In genomic region chr12:58087311-58087710, GRCm38 (mm10) we compare ENCODE assay signal across 12 mouse cellular contexts.
"Had no signal": no experiment of that assay in that cellular context is flagged by ENCODE, and none has a peak within 500 bp of the region (broad histone marks: within the 10 kb centered on the region; RNA-seq: fewer than 3 reads in every experiment).

No protein-coding gene starts in this region.

- H3K36me3 ChIP-seq: intestine, embryonic 15.5 days; limb, embryonic 13.5 days; liver, embryonic 15.5 days; midbrain, embryonic 12.5 days; neural tube, embryonic 13.5 days had no signal

- H3K4me2 ChIP-seq: intestine, embryonic 15.5 days; limb, embryonic 13.5 days; liver, embryonic 15.5 days; lung, embryonic 14.5 days; midbrain, embryonic 12.5 days; neural tube, embryonic 13.5 days had no signal

- DNase-seq: kidney, adult 18-20 months; kidney, postnatal 25 days; lung, embryonic 14.5 days; lung, postnatal 10 days; lung, postnatal 4 days; right cerebral cortex, postnatal 25 days had no signal

- H3K4me3 ChIP-seq: intestine, embryonic 15.5 days; limb, embryonic 13.5 days; liver, embryonic 15.5 days; midbrain, embryonic 12.5 days; neural tube, embryonic 13.5 days had no signal

- H3K4me1 ChIP-seq: intestine, embryonic 15.5 days; limb, embryonic 13.5 days; liver, embryonic 15.5 days; midbrain, embryonic 12.5 days; neural tube, embryonic 13.5 days had no signal

- H3K27me3 ChIP-seq: intestine, embryonic 15.5 days; limb, embryonic 13.5 days; liver, embryonic 15.5 days; midbrain, embryonic 12.5 days; neural tube, embryonic 13.5 days had no signal

- H3K27ac ChIP-seq: intestine, embryonic 15.5 days; limb, embryonic 13.5 days; liver, embryonic 15.5 days; midbrain, embryonic 12.5 days; neural tube, embryonic 13.5 days had no signal

- H3K9me3 ChIP-seq: intestine, embryonic 15.5 days; limb, embryonic 13.5 days; liver, embryonic 15.5 days; midbrain, embryonic 12.5 days; neural tube, embryonic 13.5 days had no signal

- H3K9ac ChIP-seq: intestine, embryonic 15.5 days; limb, embryonic 13.5 days; liver, embryonic 15.5 days; lung, embryonic 14.5 days; midbrain, embryonic 12.5 days; neural tube, embryonic 13.5 days had no signal

- ATAC-seq: intestine, embryonic 15.5 days; midbrain, embryonic 16.5 days had no signal
